Mouse (Mus musculus): Measurements from ENCODE around the gene AC109138.7. TPM values are rescaled to one million over a fixed set of nuclear protein-coding genes. Genes with fewer than 3 reads are reported as not detected.
A peak's percentile ranks its signal among the peaks of the same experiment; 100 is the strongest.

The AC109138.7 gene
- polyA plus RNA-seq, 1 experiment from 2014 or later: not detected

DNA sequence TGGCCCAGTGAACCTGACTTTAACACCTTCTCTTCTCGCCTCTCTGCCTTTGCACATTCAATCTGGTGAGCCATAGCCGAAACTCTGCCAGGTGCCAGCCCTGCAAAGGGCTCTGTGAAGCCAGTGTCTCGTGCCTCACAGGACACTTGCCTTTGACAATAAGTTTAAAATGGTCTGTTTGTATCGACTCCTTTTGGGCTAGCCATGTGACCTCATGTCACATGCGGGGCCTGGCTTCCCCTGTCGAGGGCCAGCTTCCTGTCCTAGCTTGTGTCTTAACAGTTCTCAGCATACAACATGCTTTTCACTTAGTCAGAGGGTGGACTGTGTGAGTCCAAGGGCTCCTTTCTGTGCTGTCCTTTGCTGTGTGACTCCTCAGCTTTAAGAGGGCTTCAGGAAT is 48.6 kb downstream of the AC109138.7 start:
- no peaks in the 10 kb centered on the region for H3K9me3 ChIP-seq (replicated peaks)
- H3K4me3 ChIP-seq (replicated peaks): no peak overlapping the region
- H3K9ac ChIP-seq: no peak overlapping the region
- no peak overlapping the region for H3K4me2 ChIP-seq
- ATAC-seq (replicated peaks; ENCODE audit: low FRiP score): no peak
- H3K27ac ChIP-seq: no peak overlapping the region
- H3K27me3 ChIP-seq: 0 out of 2 replicates have a peak, but pooled peaks cover 4% of the 10 kb centered on the region
- 62% methylated on average over 6 of the region's 6 CpGs for WGBS
- peaks cover 5% of the 10 kb centered on the region for H3K4me1 ChIP-seq
- H3K36me3 ChIP-seq: 0 out of 2 replicates have a peak, but pooled peaks cover 5% of the 10 kb centered on the region

DNA sequence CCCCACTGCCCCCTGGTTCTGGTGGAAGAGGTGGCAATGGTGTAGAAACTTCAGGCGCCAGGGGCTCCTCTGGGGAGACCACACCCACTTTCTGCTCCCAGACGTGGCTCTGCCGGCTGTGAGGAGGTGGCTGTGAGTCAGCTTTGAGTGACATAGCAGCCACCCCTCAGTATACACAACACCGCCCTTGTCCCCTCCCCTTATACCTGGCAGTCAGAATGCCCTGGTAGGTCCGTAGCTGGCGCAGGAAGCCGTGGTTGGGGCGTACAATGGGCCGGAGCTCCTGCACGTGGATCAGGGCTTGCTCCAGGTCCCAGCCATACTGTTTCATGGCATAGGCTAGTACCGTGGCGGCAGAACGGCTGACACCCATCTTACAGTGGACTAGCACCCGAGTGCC is 49.5 kb downstream of the AC109138.7 start:
- no peak overlapping the region for H3K4me2 ChIP-seq
- H3K4me1 ChIP-seq: peaks cover 10% of the 10 kb centered on the region
- H3K9ac ChIP-seq: no peak overlapping the region
- H3K27me3 ChIP-seq: 0 out of 2 replicates have a peak, but pooled peaks cover 12% of the 10 kb centered on the region
- 0 out of 2 replicates have a peak, but pooled peaks cover 5% of the 10 kb centered on the region for H3K36me3 ChIP-seq
- 73% methylated on average over 14 of the region's 14 CpGs for WGBS
- H3K27ac ChIP-seq: no peak overlapping the region
- no peak overlapping the region for H3K4me3 ChIP-seq (replicated peaks)
- H3K9me3 ChIP-seq (replicated peaks): no peaks in the 10 kb centered on the region
- ATAC-seq (replicated peaks; ENCODE audit: low FRiP score): no peak

DNA sequence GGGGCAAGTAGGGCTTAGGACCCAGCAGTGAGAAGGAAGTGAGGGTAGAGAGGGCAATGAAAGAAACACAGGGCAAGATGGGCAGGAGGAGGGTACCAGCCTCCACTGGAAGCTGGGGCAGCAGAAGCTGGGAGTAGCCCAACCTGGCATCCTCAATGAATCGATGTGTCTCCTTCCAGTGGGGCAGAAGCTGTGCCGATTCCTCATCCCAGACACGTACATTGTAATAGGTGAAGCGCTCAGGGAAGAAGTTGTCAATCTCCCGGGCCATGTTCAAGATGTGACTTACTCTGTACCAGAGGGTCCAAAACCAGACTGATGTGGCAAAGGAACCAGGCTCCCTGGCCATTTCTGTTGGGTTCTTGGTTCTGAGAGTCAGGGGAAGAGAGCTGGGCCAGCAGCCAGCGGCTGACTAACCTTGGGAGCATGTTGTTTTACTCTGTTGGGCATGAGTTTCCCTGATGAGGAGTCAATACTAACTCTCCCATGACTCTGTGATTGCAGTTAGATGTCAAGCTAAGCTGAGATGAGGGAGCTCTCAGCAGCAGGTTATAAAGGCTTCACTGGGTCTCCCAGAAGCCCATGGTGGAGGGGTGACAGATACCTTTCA is 50.1 kb downstream of the AC109138.7 start:
- 0 out of 2 replicates have a peak, but pooled peaks cover 5% of the 10 kb centered on the region for H3K36me3 ChIP-seq
- no peak overlapping the region for H3K27ac ChIP-seq
- H3K27me3 ChIP-seq: 0 out of 2 replicates have a peak, but pooled peaks cover 14% of the 10 kb centered on the region
- no peak for ATAC-seq (replicated peaks; ENCODE audit: low FRiP score)
- H3K4me2 ChIP-seq: no peak overlapping the region
- no peaks in the 10 kb centered on the region for H3K9me3 ChIP-seq (replicated peaks)
- no peak overlapping the region for H3K9ac ChIP-seq
- peaks cover 16% of the 10 kb centered on the region for H3K4me1 ChIP-seq
- 90% methylated on average over 6 of the region's 6 CpGs for WGBS
- H3K4me3 ChIP-seq (replicated peaks): no peak overlapping the region

DNA sequence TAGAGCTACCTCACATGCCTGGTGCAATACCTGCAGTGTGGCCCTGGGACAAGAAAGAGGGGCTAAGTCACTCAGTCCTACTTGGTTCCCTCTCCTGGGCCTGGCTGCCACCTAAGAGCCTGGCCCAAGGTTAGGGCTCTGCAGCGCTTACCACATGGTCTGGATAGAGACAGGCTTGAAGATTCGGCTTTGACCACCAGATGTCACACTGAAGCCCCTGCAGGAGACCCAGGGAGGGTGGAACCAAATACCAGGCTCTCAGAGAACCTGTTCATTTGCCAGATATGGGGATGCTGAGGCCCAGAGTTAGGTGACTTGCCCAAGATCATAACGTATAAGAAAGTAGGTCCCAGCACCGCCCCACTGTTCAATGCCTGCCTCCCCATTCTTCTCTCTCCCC is 51.8 kb downstream of the AC109138.7 start:
- no peak for ATAC-seq (replicated peaks; ENCODE audit: low FRiP score)

DNA sequence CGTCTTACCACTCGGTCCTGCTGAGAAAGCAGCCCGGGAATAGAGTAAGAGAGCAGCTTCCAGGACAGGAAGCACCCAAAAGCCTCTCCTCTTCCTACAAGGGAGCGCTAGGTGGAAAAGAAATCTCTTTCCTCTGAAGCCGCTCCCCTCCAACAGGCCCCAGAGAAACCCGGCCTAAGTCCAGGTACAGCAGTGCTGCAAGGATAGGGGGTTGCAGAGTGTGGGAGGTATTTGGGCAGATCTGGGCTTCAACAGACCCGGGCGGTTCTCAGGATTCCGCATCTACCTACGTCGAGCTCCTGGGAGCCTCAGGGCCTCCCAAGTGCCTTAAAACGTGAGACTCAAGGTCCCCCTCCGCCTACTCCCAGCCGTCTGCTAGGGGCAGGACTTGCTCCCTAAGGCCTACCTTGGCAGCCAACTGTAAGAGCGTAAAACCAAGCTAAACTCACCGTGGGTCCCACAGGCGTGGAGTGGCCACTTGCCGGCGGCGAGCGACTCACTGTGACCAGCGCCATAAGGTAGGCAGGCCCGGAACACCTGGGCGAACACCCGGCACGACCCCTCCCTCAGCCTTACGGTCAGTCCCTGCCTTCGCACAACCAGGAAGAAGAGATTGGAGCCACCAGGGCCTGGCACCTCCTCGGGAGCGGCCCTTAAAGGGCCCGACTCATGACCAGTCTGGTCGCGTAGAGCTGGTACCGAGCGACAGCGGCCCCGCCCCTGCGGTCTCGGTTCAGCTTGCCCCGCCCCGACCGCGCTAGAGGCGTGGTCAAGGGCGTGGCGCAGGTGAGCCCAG is 54.6 kb downstream of the AC109138.7 start, which contains the start of gene Ssh3:
Ssh3 (minus strand) TSS at position 615 of the 796 bp plus-strand sequence.
- Histone ChIP-seq H3K27me3 (0 out of 2 replicates have a peak, but pooled peaks cover 16% of the 10 kb centered on the region), H3K27ac (peak within 1 kb of the TSS; percentile 58), H3K9me3 (replicated peaks) (no peaks in the 10 kb centered on the region), H3K4me2 (peak within 1 kb of the TSS; percentile 83), H3K36me3 (peaks cover 9% of the 10 kb centered on the region; the same call in 1 of the 2 replicates), H3K4me3 (replicated peaks) (peak within 1 kb of the TSS; percentile 57), H3K4me1 (peaks cover 18% of the 10 kb centered on the region), H3K9ac (peak within 1 kb of the TSS; percentile 37)
- WGBS: 5% methylated on average over 46 of the region's 46 CpGs
- peak; percentile 93 for ATAC-seq (replicated peaks; ENCODE audit: low FRiP score)

More for the DNA sequence above, 51.8 kb downstream of the AC109138.7 start:
- Histone ChIP-seq H3K27me3 (0 out of 2 replicates have a peak, but pooled peaks cover 16% of the 10 kb centered on the region), H3K4me3 (replicated peaks) (no peak overlapping the region), H3K27ac (no peak overlapping the region), H3K4me2 (no peak overlapping the region), H3K4me1 (peaks cover 18% of the 10 kb centered on the region), H3K9me3 (replicated peaks) (no peaks in the 10 kb centered on the region), H3K36me3 (0 out of 2 replicates have a peak, but pooled peaks cover 5% of the 10 kb centered on the region), H3K9ac (no peak overlapping the region)
- 67% methylated on average over 4 of the region's 4 CpGs for whole genome bisulfite sequencing

DNA sequence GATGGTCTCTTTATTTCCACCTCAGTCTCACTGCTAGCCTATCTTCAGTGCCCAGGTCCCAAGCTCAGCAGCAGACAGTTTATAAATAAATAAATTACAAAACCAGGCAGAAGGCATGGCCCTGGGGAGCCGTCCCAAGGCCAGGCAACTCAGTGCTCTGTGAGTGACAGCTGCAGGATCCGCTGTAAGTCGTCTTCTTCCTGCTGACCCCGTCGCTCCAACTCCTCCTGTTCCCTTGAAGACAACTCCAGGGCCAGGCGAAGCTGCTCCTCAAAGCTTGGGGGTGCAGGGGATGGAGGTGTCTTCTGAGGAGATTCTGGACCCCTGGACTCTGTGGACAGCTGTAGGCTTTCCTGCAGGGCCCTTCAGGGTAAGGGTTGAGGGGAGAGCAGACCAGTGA is 56.0 kb downstream of the AC109138.7 start:
- Histone ChIP-seq H3K4me3 (replicated peaks) (no peak overlapping the region), H3K27ac (no peak overlapping the region), H3K36me3 (peaks cover 9% of the 10 kb centered on the region; the same call in 1 of the 2 replicates), H3K9ac (no peak overlapping the region), H3K4me2 (no peak overlapping the region), H3K27me3 (0 out of 2 replicates have a peak, but pooled peaks cover 16% of the 10 kb centered on the region), H3K4me1 (peaks cover 18% of the 10 kb centered on the region), H3K9me3 (replicated peaks) (no peaks in the 10 kb centered on the region)
- ATAC-seq (replicated peaks; ENCODE audit: low FRiP score): no peak
- WGBS: 68% methylated on average over 6 of the region's 6 CpGs

DNA sequence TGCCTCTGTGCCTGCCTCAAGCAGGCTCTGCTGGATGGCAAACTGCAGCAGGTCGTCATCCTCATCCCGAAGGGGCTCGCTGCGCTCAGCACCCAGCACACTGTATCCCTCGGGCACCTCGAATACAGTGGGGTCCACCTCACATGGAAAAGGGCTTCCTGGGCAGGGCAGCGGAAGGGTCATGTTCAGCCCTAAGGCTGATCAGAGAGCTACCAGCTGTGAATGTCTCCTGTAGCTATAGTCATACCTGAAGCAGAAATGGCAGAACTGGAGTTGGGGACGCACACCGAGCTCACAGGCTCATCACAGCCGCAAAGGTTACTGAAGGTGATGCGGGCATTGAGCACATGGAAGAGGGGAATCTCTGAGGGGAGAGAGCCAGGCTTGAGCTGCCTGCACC is 56.8 kb downstream of the AC109138.7 start:
- peaks cover 18% of the 10 kb centered on the region for H3K4me1 ChIP-seq
- WGBS: 91% methylated on average over 11 of the region's 11 CpGs
- no peak overlapping the region for H3K27ac ChIP-seq
- 0 out of 2 replicates have a peak, but pooled peaks cover 16% of the 10 kb centered on the region for H3K27me3 ChIP-seq
- no peak overlapping the region for H3K9ac ChIP-seq
- no peak for ATAC-seq (replicated peaks; ENCODE audit: low FRiP score)
- H3K4me3 ChIP-seq (replicated peaks): no peak overlapping the region
- H3K4me2 ChIP-seq: no peak overlapping the region
- no peaks in the 10 kb centered on the region for H3K9me3 ChIP-seq (replicated peaks)
- peaks cover 9% of the 10 kb centered on the region; the same call in 1 of the 2 replicates for H3K36me3 ChIP-seq

DNA sequence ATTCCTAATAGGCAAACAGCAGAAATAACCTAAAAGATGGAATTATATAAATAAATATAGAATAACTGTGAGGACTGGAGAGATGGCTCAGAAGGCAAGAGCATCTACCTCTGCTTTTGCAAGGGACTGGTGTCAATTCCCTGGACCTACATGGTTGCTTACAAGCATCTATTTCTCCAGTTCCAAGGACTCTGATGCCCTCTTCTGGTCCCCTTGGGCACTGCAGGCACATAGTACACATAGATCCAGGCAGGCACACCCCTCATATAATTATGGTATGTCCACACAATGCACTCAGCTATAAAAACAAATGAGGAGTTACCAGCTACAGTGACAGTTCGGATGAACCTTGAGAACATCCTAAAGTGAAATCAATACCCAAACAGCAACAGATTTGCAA is 65.3 kb downstream of the AC109138.7 start:
- H3K36me3 ChIP-seq: peaks cover 9% of the 10 kb centered on the region
- peaks cover 18% of the 10 kb centered on the region for H3K4me1 ChIP-seq
- H3K27me3 ChIP-seq: no peaks in the 10 kb centered on the region
- no peak overlapping the region for H3K27ac ChIP-seq
- no peak overlapping the region for H3K4me3 ChIP-seq (replicated peaks)
- H3K4me2 ChIP-seq: no peak overlapping the region
- no peak for ATAC-seq (replicated peaks; ENCODE audit: low FRiP score)
- H3K9ac ChIP-seq: no peak overlapping the region
- no peaks in the 10 kb centered on the region; the same call in 1 of the 2 replicates for H3K9me3 ChIP-seq (replicated peaks)
- 92% methylated on average over 1 of the region's 1 CpGs for WGBS

DNA sequence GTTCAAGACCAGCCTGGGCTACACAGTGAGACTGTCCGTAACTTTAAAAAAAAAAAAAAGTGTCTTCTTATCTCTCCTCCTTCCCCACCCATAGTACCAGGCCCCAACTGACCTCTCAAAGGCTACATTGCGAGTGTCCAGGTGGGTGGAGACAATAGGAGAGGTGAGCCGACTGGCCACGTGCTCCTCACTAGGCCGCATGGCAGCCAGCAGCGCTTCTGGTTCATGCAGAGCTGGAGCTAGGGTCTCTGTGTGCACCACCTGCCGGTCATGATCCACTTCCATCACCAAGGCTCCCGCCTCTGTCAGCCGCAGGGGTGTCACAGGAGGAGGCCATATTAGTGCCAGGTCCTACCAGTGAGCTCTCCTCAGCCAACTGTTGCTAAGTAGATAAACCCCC is 66.3 kb downstream of the AC109138.7 start:
- H3K4me1 ChIP-seq: peaks cover 21% of the 10 kb centered on the region
- H3K36me3 ChIP-seq: peaks cover 15% of the 10 kb centered on the region
- no peak overlapping the region for H3K9ac ChIP-seq
- H3K27ac ChIP-seq: no peak overlapping the region
- H3K4me2 ChIP-seq: no peak overlapping the region
- H3K27me3 ChIP-seq: no peaks in the 10 kb centered on the region
- no peaks in the 10 kb centered on the region; the same call in 1 of the 2 replicates for H3K9me3 ChIP-seq (replicated peaks)
- ATAC-seq (replicated peaks; ENCODE audit: low FRiP score): no peak
- WGBS: 92% methylated on average over 9 of the region's 9 CpGs
- H3K4me3 ChIP-seq (replicated peaks): no peak overlapping the region

Small RNAs within 50 kb of the gene (microRNA-seq; reads per million reads assigned to microRNA genes)
- gene Gm26115 (not detected), gene Mir6985 (not detected)

Other genes starting within 250 kb of the AC109138.7 start
- 1.7 and 1.8 TPM in 2 replicates for gene Aldh3b2, start 242.0 kb upstream of the AC109138.7 start, polyA plus RNA-seq (2015; fragmentation: Nextera tagmentation; extraction: Ambion mirVana)
- gene Acy3, start 227.8 kb upstream of the AC109138.7 start, polyA plus RNA-seq (2015; fragmentation: Nextera tagmentation; extraction: Ambion mirVana): 28.6 and 35.0 TPM in 2 replicates
- 0.75 and 1.5 TPM in 2 replicates for gene Tbx10, start 221.6 kb upstream of the AC109138.7 start, polyA plus RNA-seq (2015; fragmentation: Nextera tagmentation; extraction: Ambion mirVana)
- 31.2 and 36.2 TPM in 2 replicates for gene Nudt8, start 213.8 kb upstream of the AC109138.7 start, polyA plus RNA-seq (2015; fragmentation: Nextera tagmentation; extraction: Ambion mirVana)
- gene Gm49405, start 213.7 kb upstream of the AC109138.7 start, polyA plus RNA-seq (2015; fragmentation: Nextera tagmentation; extraction: Ambion mirVana): 3.3 and 4.1 TPM in 2 replicates
- gene Doc2g, start 211.0 kb upstream of the AC109138.7 start, polyA plus RNA-seq (2015; fragmentation: Nextera tagmentation; extraction: Ambion mirVana): 5.0 and 5.1 TPM in 2 replicates
- 220 and 237 TPM in 2 replicates for gene Ndufv1, start 201.6 kb upstream of the AC109138.7 start, polyA plus RNA-seq (2015; fragmentation: Nextera tagmentation; extraction: Ambion mirVana)
- gene Gstp1, start 176.4 kb upstream of the AC109138.7 start, polyA plus RNA-seq (2015; fragmentation: Nextera tagmentation; extraction: Ambion mirVana): 529 and 563 TPM in 2 replicates
- 2.4 and 14.9 TPM in 2 replicates for gene Gstp2, start 168.3 kb upstream of the AC109138.7 start, polyA plus RNA-seq (2015; fragmentation: Nextera tagmentation; extraction: Ambion mirVana)
- 0.73 and 1.4 TPM in 2 replicates for gene Gstp3, start 154.8 kb upstream of the AC109138.7 start, polyA plus RNA-seq (2015; fragmentation: Nextera tagmentation; extraction: Ambion mirVana)
- gene Cabp2, start 132.8 kb upstream of the AC109138.7 start, polyA plus RNA-seq (2015; fragmentation: Nextera tagmentation; extraction: Ambion mirVana): 0.22 and 0.84 TPM in 2 replicates
- 116 and 117 TPM in 2 replicates for gene Cdk2ap2, start 117.2 kb upstream of the AC109138.7 start, polyA plus RNA-seq (2015; fragmentation: Nextera tagmentation; extraction: Ambion mirVana)
- gene Pitpnm1, start 114.4 kb upstream of the AC109138.7 start, polyA plus RNA-seq (2015; fragmentation: Nextera tagmentation; extraction: Ambion mirVana): 14.0 and 15.8 TPM in 2 replicates
- gene Aip, start 88.5 kb upstream of the AC109138.7 start, polyA plus RNA-seq (2015; fragmentation: Nextera tagmentation; extraction: Ambion mirVana): 98.0 and 108 TPM in 2 replicates
- not detected in 2 replicates for gene Gpr152, start 74.6 kb upstream of the AC109138.7 start, polyA plus RNA-seq (2015; fragmentation: Nextera tagmentation; extraction: Ambion mirVana)
- gene Cabp4, start 70.3 kb upstream of the AC109138.7 start, polyA plus RNA-seq (2015; fragmentation: Nextera tagmentation; extraction: Ambion mirVana): 0.05 and 0.10 TPM in 2 replicates
- 165 and 174 TPM in 2 replicates for gene Coro1b, start 65.7 kb upstream of the AC109138.7 start, polyA plus RNA-seq (2015; fragmentation: Nextera tagmentation; extraction: Ambion mirVana)
- gene Ptprcap, start 60.8 kb upstream of the AC109138.7 start, polyA plus RNA-seq (2015; fragmentation: Nextera tagmentation; extraction: Ambion mirVana): 0.42 and 1.2 TPM in 2 replicates
- gene Rps6kb2, start 51.0 kb upstream of the AC109138.7 start, polyA plus RNA-seq (2015; fragmentation: Nextera tagmentation; extraction: Ambion mirVana): 51.5 and 58.5 TPM in 2 replicates
- 2.9 and 3.1 TPM in 2 replicates for gene Carns1, start 38.9 kb upstream of the AC109138.7 start, polyA plus RNA-seq (2015; fragmentation: Nextera tagmentation; extraction: Ambion mirVana)
- gene Tbc1d10c, start 23.1 kb upstream of the AC109138.7 start, polyA plus RNA-seq (2015; fragmentation: Nextera tagmentation; extraction: Ambion mirVana): 2.4 and 3.0 TPM in 2 replicates
- gene Ppp1ca, start 22.3 kb upstream of the AC109138.7 start, polyA plus RNA-seq (2015; fragmentation: Nextera tagmentation; extraction: Ambion mirVana): 953 and 971 TPM in 2 replicates
- gene Rad9a, start 12.7 kb upstream of the AC109138.7 start, polyA plus RNA-seq (2015; fragmentation: Nextera tagmentation; extraction: Ambion mirVana): 37.2 and 38.2 TPM in 2 replicates
- 5.1 and 6.8 TPM in 2 replicates for gene Clcf1, start 119 bp upstream of the AC109138.7 start, polyA plus RNA-seq (2015; fragmentation: Nextera tagmentation; extraction: Ambion mirVana)
- gene Pold4, start 17.5 kb downstream of the AC109138.7 start, polyA plus RNA-seq (2015; fragmentation: Nextera tagmentation; extraction: Ambion mirVana): 23.2 and 27.4 TPM in 2 replicates
- gene Ssh3, start 54.8 kb downstream of the AC109138.7 start, polyA plus RNA-seq (2015; fragmentation: Nextera tagmentation; extraction: Ambion mirVana): 15.1 and 15.9 TPM in 2 replicates
- 8.3 and 8.5 TPM in 2 replicates for gene Ankrd13d, start 68.8 kb downstream of the AC109138.7 start, polyA plus RNA-seq (2015; fragmentation: Nextera tagmentation; extraction: Ambion mirVana)
- gene Grk2, start 91.9 kb downstream of the AC109138.7 start, polyA plus RNA-seq (2015; fragmentation: Nextera tagmentation; extraction: Ambion mirVana): 15.7 and 17.9 TPM in 2 replicates
- gene Kdm2a, start 183.9 kb downstream of the AC109138.7 start, polyA plus RNA-seq (2015; fragmentation: Nextera tagmentation; extraction: Ambion mirVana): 50.2 and 57.4 TPM in 2 replicates
- 41.1 and 43.0 TPM in 2 replicates for gene Rhod, start 225.1 kb downstream of the AC109138.7 start, polyA plus RNA-seq (2015; fragmentation: Nextera tagmentation; extraction: Ambion mirVana)

Measured in kidney, embryonic 15.5 days (tissue).